Mouse (Mus musculus) forebrain, embryonic 12.5 days (tissue): ENCODE data around the gene Gm21188. TPM values are rescaled to one million over a fixed set of nuclear protein-coding genes. Genes with fewer than 3 reads are reported as not detected.
"Not testable (repeated sequence)": the region's sequence is repeated elsewhere in the genome, so short reads cannot be mapped to it uniquely, and the experiment has no call there.

Experiments used
- ATAC-seq: fragments of 200-750 bp; cut with Nextera tagmentation; 2 replicates; pipeline ENCODE4 v1.8.0; 2017; ENCODE audit warnings: moderate TSS enrichment; ENCODE audit not compliant: low FRiP score
- H3K27ac ChIP-seq: fragments of 300-500 bp; sonication (generic); 2 replicates; pipeline ENCODE4 v1.5.1; 2016; ENCODE audit warnings: mild to moderate bottlenecking
- H3K27me3 ChIP-seq: fragments of 300-500 bp; sonication (generic); 2 replicates; pipeline ENCODE4 v1.6.1; 2016; ENCODE audit warnings: mild to moderate bottlenecking
- H3K36me3 ChIP-seq: fragments of 300-500 bp; sonication (generic); replicated peaks from 2 replicates; pipeline ENCODE4 v1.6.1; 2016; ENCODE audit warnings: mild to moderate bottlenecking
- H3K4me1 ChIP-seq: fragments of 300-500 bp; sonication (generic); 2 replicates; pipeline ENCODE4 v1.6.1; 2016
- H3K4me2 ChIP-seq: fragments of 300-500 bp; sonication (generic); 2 replicates; pipeline ENCODE4 v1.6.1; 2016; ENCODE audit warnings: mild to moderate bottlenecking, moderate library complexity
- H3K4me3 ChIP-seq: fragments of 300-500 bp; sonication (generic); replicated peaks from 2 replicates; pipeline ENCODE4 v1.5.1; 2016; ENCODE audit warnings: mild to moderate bottlenecking
- H3K9ac ChIP-seq: fragments of 300-500 bp; sonication (generic); 2 replicates; pipeline ENCODE4 v1.6.1; 2016; ENCODE audit warnings: mild to moderate bottlenecking
- H3K9me3 ChIP-seq: fragments of 300-500 bp; sonication (generic); 2 replicates; pipeline ENCODE4 v1.6.1; 2016
- WGBS: fragments of 180-500 bp; shearing (Covaris S2); methylation state at CpG from one replicate; pipeline ENCODE4 v1.1.7; 2016; 5-methylcytosine and 5-hydroxymethylcytosine counted together
- polyA plus RNA-seq: library from polyadenylated mRNA; unstranded; fragments of >200 nt; fragmentation: Nextera tagmentation; extraction: Ambion mirVana; gene quantifications from 2 replicates; pipeline ENCODE4 v1.2.1, GENCODE M21; 2016

The Gm21188 gene
- not detected in 2 replicates for polyA plus RNA-seq

- H3K27me3 ChIP-seq, H3K9me3 ChIP-seq, H3K36me3 ChIP-seq, H3K9ac ChIP-seq, ATAC-seq, H3K4me1 ChIP-seq, H3K27ac ChIP-seq, H3K4me2 ChIP-seq, H3K4me3 ChIP-seq: not testable (repeated sequence)
Observed at GRCm38 (mm10) chr13:120052085-120052484, at the start of gene Gm21188. Gene Gm21188, minus strand, starts transcription at chr13:120052194.

- peaks cover 10% of the 10 kb centered on the region for H3K27me3 ChIP-seq
- not testable (repeated sequence) for H3K9me3 ChIP-seq, H3K4me3 ChIP-seq, ATAC-seq, H3K9ac ChIP-seq, H3K27ac ChIP-seq, H3K4me2 ChIP-seq, H3K4me1 ChIP-seq, H3K36me3 ChIP-seq
- WGBS: no CpG with 5 or more reads among the region's 5 CpGs
Observed at GRCm38 (mm10) chr13:120099327-120099726, 47.3 kb upstream of the Gm21188 start.

GRCm38 (mm10) chr13:120096938-120097256, 44.9 kb upstream of the Gm21188 start:
- H3K4me3 ChIP-seq, H3K4me2 ChIP-seq, H3K4me1 ChIP-seq: not testable (repeated sequence)

GRCm38 (mm10) chr13:120096241-120096937, 44.4 kb upstream of the Gm21188 start:
- WGBS: 0% methylated on average over 24 of the region's 38 CpGs
- not testable (repeated sequence) for H3K27me3 ChIP-seq, H3K9me3 ChIP-seq, H3K27ac ChIP-seq, H3K36me3 ChIP-seq, H3K4me3 ChIP-seq, H3K4me1 ChIP-seq, H3K9ac ChIP-seq
- H3K4me2 ChIP-seq: peak overlapping the region; percentile 22; the same call in 1 of the 2 replicates
- peak; percentile 82 for ATAC-seq

More at GRCm38 (mm10) chr13:120096938-120097256, 44.9 kb upstream of the Gm21188 start:
- ATAC-seq: peak; percentile 30; the same call in 1 of the 2 replicates
- H3K27me3 ChIP-seq: peaks cover 10% of the 10 kb centered on the region
- WGBS: 0% methylated on average over 6 of the region's 13 CpGs
- H3K9ac ChIP-seq, H3K36me3 ChIP-seq, H3K27ac ChIP-seq, H3K9me3 ChIP-seq: not testable (repeated sequence)

GRCm38 (mm10) chr13:120092950-120093349, 41.0 kb upstream of the Gm21188 start:
- not testable (repeated sequence) for H3K4me2 ChIP-seq, ATAC-seq, H3K4me1 ChIP-seq, H3K9me3 ChIP-seq, H3K27ac ChIP-seq, H3K36me3 ChIP-seq, H3K4me3 ChIP-seq, H3K9ac ChIP-seq, H3K27me3 ChIP-seq
- no CpG with 5 or more reads among the region's 13 CpGs for WGBS

GRCm38 (mm10) chr13:120079644-120080043, 27.6 kb upstream of the Gm21188 start:
- WGBS: no CpG with 5 or more reads among the region's 1 CpGs
- H3K9ac ChIP-seq, H3K4me2 ChIP-seq: not testable (repeated sequence)

GRCm38 (mm10) chr13:120070878-120071277, 18.9 kb upstream of the Gm21188 start:
- not testable (repeated sequence) for H3K36me3 ChIP-seq, H3K9ac ChIP-seq, H3K4me1 ChIP-seq, H3K9me3 ChIP-seq, H3K27ac ChIP-seq, H3K4me3 ChIP-seq, H3K4me2 ChIP-seq, H3K27me3 ChIP-seq, ATAC-seq
- no CpG with 5 or more reads among the region's 13 CpGs for WGBS

More at GRCm38 (mm10) chr13:120079644-120080043, 27.6 kb upstream of the Gm21188 start:
- H3K4me3 ChIP-seq, H3K27ac ChIP-seq, H3K4me1 ChIP-seq, ATAC-seq, H3K9me3 ChIP-seq, H3K27me3 ChIP-seq, H3K36me3 ChIP-seq: not testable (repeated sequence)

- H3K4me3 ChIP-seq: not testable (repeated sequence)
Observed at GRCm38 (mm10) chr13:120070012-120070598, 18.1 kb upstream of the Gm21188 start.

GRCm38 (mm10) chr13:120063439-120064089, 11.6 kb upstream of the Gm21188 start:
- ATAC-seq: peak; percentile 81
- no CpG with 5 or more reads among the region's 22 CpGs for WGBS
- H3K9me3 ChIP-seq, H3K9ac ChIP-seq, H3K4me1 ChIP-seq, H3K36me3 ChIP-seq, H3K4me3 ChIP-seq, H3K27ac ChIP-seq, H3K4me2 ChIP-seq, H3K27me3 ChIP-seq: not testable (repeated sequence)

More at GRCm38 (mm10) chr13:120070012-120070598, 18.1 kb upstream of the Gm21188 start:
- H3K9ac ChIP-seq, H3K4me2 ChIP-seq, H3K36me3 ChIP-seq, H3K9me3 ChIP-seq, ATAC-seq, H3K27me3 ChIP-seq, H3K27ac ChIP-seq, H3K4me1 ChIP-seq: not testable (repeated sequence)
- no CpG with 5 or more reads among the region's 12 CpGs for WGBS

- not testable (repeated sequence) for H3K9ac ChIP-seq, ATAC-seq, H3K4me3 ChIP-seq, H3K4me1 ChIP-seq, H3K4me2 ChIP-seq, H3K27ac ChIP-seq, H3K9me3 ChIP-seq, H3K36me3 ChIP-seq, H3K27me3 ChIP-seq
- no CpG with 5 or more reads among the region's 4 CpGs for WGBS
Observed at GRCm38 (mm10) chr13:120062903-120063302, 10.9 kb upstream of the Gm21188 start.

- H3K4me2 ChIP-seq, H3K36me3 ChIP-seq, H3K9me3 ChIP-seq, H3K4me3 ChIP-seq, H3K4me1 ChIP-seq, H3K27me3 ChIP-seq, H3K27ac ChIP-seq, H3K9ac ChIP-seq, ATAC-seq: not testable (repeated sequence)
- no CpG with 5 or more reads among the region's 5 CpGs for WGBS
Observed at GRCm38 (mm10) chr13:120048608-120049007, 3.4 kb downstream of the Gm21188 start.

- H3K4me2 ChIP-seq, H3K36me3 ChIP-seq, ATAC-seq, H3K9me3 ChIP-seq, H3K27me3 ChIP-seq, H3K4me1 ChIP-seq, H3K9ac ChIP-seq, H3K27ac ChIP-seq, H3K4me3 ChIP-seq: not testable (repeated sequence)
- WGBS: no CpG with 5 or more reads among the region's 2 CpGs
Observed at GRCm38 (mm10) chr13:120048186-120048585, 3.8 kb downstream of the Gm21188 start.
